ENCODE assay signal across 7 mouse cellular contexts in genomic region chr17:28207591-28208313, GRCm38 (mm10). TPM values are rescaled to one million over a fixed set of nuclear protein-coding genes. Genes with fewer than 3 reads are reported as not detected.
DNase-seq lines count a peak whose midpoint lies in the region; ATAC-seq and TF ChIP-seq lines count a peak whose summit lies in the region.

Def6 (plus strand) TSS chr17:28207778.

- WGBS in hindbrain, embryonic 15.5 days: 24% methylated on average over 26 of the region's 26 CpGs
- 19% methylated on average over 26 of the region's 26 CpGs for WGBS in limb, embryonic 13.5 days
- WGBS in midbrain, embryonic 13.5 days: 24% methylated on average over 26 of the region's 26 CpGs
- WGBS in spleen, adult 2 months: 2% methylated on average over 26 of the region's 26 CpGs

- TF ChIP-seq CTCF in spleen, adult 2 months (IDR thresholded peaks at IDR 0.05; ENCODE audit: extremely low read depth, insufficient read depth, insufficient read length, insufficient replicate concordance): peak; percentile 84

- H3K4me1 ChIP-seq in brown adipose tissue, adult 24 weeks (ENCODE audit: control insufficient read depth, insufficient read depth, insufficient read length, low read length): no peaks in the 10 kb centered on the region; the same call in 1 of the 2 replicates
- H3K4me1 ChIP-seq in hindbrain, embryonic 15.5 days (replicated peaks): peaks cover 10% of the 10 kb centered on the region
- peaks cover 29% of the 10 kb centered on the region for H3K4me1 ChIP-seq in limb, embryonic 13.5 days
- H3K4me1 ChIP-seq in midbrain, embryonic 13.5 days (replicated peaks): peaks cover 9% of the 10 kb centered on the region
- H3K4me1 ChIP-seq in spleen, adult 2 months (ENCODE audit: control insufficient read depth, insufficient read depth, insufficient read length): peaks cover 29% of the 10 kb centered on the region; the same call in 1 of the 2 replicates

- peak within 1 kb of the TSS; percentile 61 for H3K4me3 ChIP-seq in brown adipose tissue, adult 24 weeks (ENCODE audit: insufficient read depth, low read depth, low read length)
- peak within 1 kb of the TSS; percentile 20 for H3K4me3 ChIP-seq in hindbrain, embryonic 15.5 days
- peak within 1 kb of the TSS; percentile 46 for H3K4me3 ChIP-seq in limb, embryonic 13.5 days
- peak within 1 kb of the TSS; percentile 11; the same call in 1 of the 2 replicates for H3K4me3 ChIP-seq in midbrain, embryonic 13.5 days (replicated peaks)
- peak within 1 kb of the TSS; percentile 96 for H3K4me3 ChIP-seq in spleen, adult 2 months (ENCODE audit: extremely low read depth, insufficient read depth, insufficient read length)

- peaks cover 10% of the 10 kb centered on the region for H3K36me3 ChIP-seq in hindbrain, embryonic 15.5 days
- H3K36me3 ChIP-seq in limb, embryonic 13.5 days: peaks cover 22% of the 10 kb centered on the region
- H3K36me3 ChIP-seq in midbrain, embryonic 13.5 days: peaks cover 20% of the 10 kb centered on the region
- no peaks in the 10 kb centered on the region for H3K36me3 ChIP-seq in spleen, adult 2 months (ENCODE audit: control insufficient read depth, insufficient read depth, low read length)

- peak; percentile 85 for DNase-seq in MN1 (ENCODE audit: low spot score)
- DNase-seq in gastrocnemius, adult 8-10 months (ENCODE audit: low spot score in 2 of 2): peak; percentile 70 to 71
- peak; percentile 71 to 84 for DNase-seq in spleen, adult 2 months (ENCODE audit: low read depth in 1 of 2, low spot score in 2 of 2)

- peak within 1 kb of the TSS; percentile 27 for H3K9ac ChIP-seq in hindbrain, embryonic 15.5 days
- peak within 1 kb of the TSS; percentile 72 for H3K9ac ChIP-seq in limb, embryonic 13.5 days
- H3K9ac ChIP-seq in midbrain, embryonic 13.5 days (replicated peaks): peak within 1 kb of the TSS; percentile 46; the same call in 1 of the 2 replicates

- no peaks in the 10 kb centered on the region for H3K9me3 ChIP-seq in hindbrain, embryonic 15.5 days
- no peaks in the 10 kb centered on the region for H3K9me3 ChIP-seq in limb, embryonic 13.5 days
- H3K9me3 ChIP-seq in midbrain, embryonic 13.5 days: no peaks in the 10 kb centered on the region

- H3K4me2 ChIP-seq in hindbrain, embryonic 15.5 days: peak within 1 kb of the TSS; percentile 44
- peak within 1 kb of the TSS; percentile 75 for H3K4me2 ChIP-seq in limb, embryonic 13.5 days (replicated peaks)
- peak within 1 kb of the TSS; percentile 31 for H3K4me2 ChIP-seq in midbrain, embryonic 13.5 days (replicated peaks)

- peak; percentile 54 for ATAC-seq in hindbrain, embryonic 15.5 days (ENCODE audit: low FRiP score, low read depth)
- peak; percentile 90 for ATAC-seq in limb, embryonic 13.5 days (ENCODE audit: low FRiP score, low read depth)
- peak; percentile 44; the same call in 1 of the 2 replicates for ATAC-seq in midbrain, embryonic 13.5 days

- H3K27me3 ChIP-seq in hindbrain, embryonic 15.5 days: no peaks in the 10 kb centered on the region
- no peaks in the 10 kb centered on the region for H3K27me3 ChIP-seq in limb, embryonic 13.5 days
- no peaks in the 10 kb centered on the region for H3K27me3 ChIP-seq in midbrain, embryonic 13.5 days
- no peaks in the 10 kb centered on the region for H3K27me3 ChIP-seq in spleen, adult 2 months (ENCODE audit: control insufficient read depth, insufficient read depth, low read length)

- H3K27ac ChIP-seq in brown adipose tissue, adult 24 weeks (replicated peaks; ENCODE audit: low read depth, low read length): peak within 1 kb of the TSS; percentile 71
- peak within 1 kb of the TSS; percentile 65 for H3K27ac ChIP-seq in hindbrain, embryonic 15.5 days (replicated peaks)
- H3K27ac ChIP-seq in limb, embryonic 13.5 days: peak within 1 kb of the TSS; percentile 87
- no peak within 1 kb of the TSS for H3K27ac ChIP-seq in midbrain, embryonic 13.5 days
- peak within 1 kb of the TSS; percentile 97 for H3K27ac ChIP-seq in spleen, adult 2 months (ENCODE audit: insufficient read depth, low read length)

- peak; percentile 93 for TF ChIP-seq POLR2A in spleen, adult 2 months (IDR thresholded peaks at IDR 0.05; ENCODE audit: low read depth, low read length)

RNA-seq across cellular contexts. Expression of gene Def6, which starts in this region (rescaled TPM):
- 0.71 and 2.1 TPM in 2 replicates for polyA plus RNA-seq in brown adipose tissue, adult 24 weeks (2012; ENCODE audit: insufficient read depth, insufficient read length, missing spikeins)
- 1 to 10 TPM in 3 of 4 experiments, under 1 TPM in 1; 0.90 to 2.1 (median 1.2) TPM for total RNA-seq in gastrocnemius, adult 8-10 months (2022)
- polyA plus RNA-seq in hindbrain, embryonic 15.5 days (2015; fragmentation: Nextera tagmentation; extraction: Ambion mirVana): 6.4 and 8.9 TPM in 2 replicates
- 10.8 and 12.1 TPM in 2 replicates for polyA plus RNA-seq in limb, embryonic 13.5 days (2015; fragmentation: Nextera tagmentation; extraction: Ambion mirVana)
- 4.5 and 5.6 TPM in 2 replicates for polyA plus RNA-seq in midbrain, embryonic 13.5 days (2015; fragmentation: Nextera tagmentation; extraction: Ambion mirVana)
- polyA plus RNA-seq in spleen, adult 2 months (2012; rRNA removed): 69.7 and 79.0 TPM in 2 replicates

Comparison
In these comparisons a context has a peak if more than half of its experiments do, and no peak if none do; other contexts are left out.
1. H3K4me3 ChIP-seq: peak in every context shown above with its lines; median percentile 96 in spleen, adult 2 months; 61 in brown adipose tissue, adult 24 weeks; 46 in limb, embryonic 13.5 days; 20 in hindbrain, embryonic 15.5 days; 11 in midbrain, embryonic 13.5 days.